Mouse (Mus musculus) erythroid progenitor cell, adult 5-6 weeks (primary cell): Measurements from ENCODE around the gene P2ry6. TPM values are rescaled to one million over a fixed set of nuclear protein-coding genes. Genes with fewer than 3 reads are reported as not detected.

Source experiments
- ATAC-seq: replicated peaks from 2 replicates; pipeline ENCODE4 v1.8.0; 2016; ENCODE audit warnings: moderate number of reproducible peaks, mild to moderate bottlenecking, moderate TSS enrichment, inconsistent platforms; ENCODE audit not compliant: poor library complexity, low FRiP score, severe bottlenecking
- total RNA-seq, 2 experiments: library from RNA; stranded (forward) in 1 of 2; stranded (reverse) in 1 of 2; fragments of 150-400 nt in 1 of 2; fragments of 186-747, 209-891 nt in 1 of 2; gene quantifications; 2 replicates each; pipeline versions ENCODE4 v1.2.3 to v1.2.4; 2015 to 2017; ENCODE audit warnings: low replicate concordance in 2 of 2

P2ry6 gene
- total RNA-seq (2015; ENCODE audit: low replicate concordance) (2.9 and 5.0 TPM in 2 replicates), total RNA-seq (2017; ENCODE audit: low replicate concordance) (0.64 and 1.7 TPM in 2 replicates)

GRCm38 (mm10) chr7:100974135-100974903 is at the start of gene P2ry6:
Gene P2ry6, minus strand, starts transcription at chr7:100974649.
- ATAC-seq: no peak

DNA sequence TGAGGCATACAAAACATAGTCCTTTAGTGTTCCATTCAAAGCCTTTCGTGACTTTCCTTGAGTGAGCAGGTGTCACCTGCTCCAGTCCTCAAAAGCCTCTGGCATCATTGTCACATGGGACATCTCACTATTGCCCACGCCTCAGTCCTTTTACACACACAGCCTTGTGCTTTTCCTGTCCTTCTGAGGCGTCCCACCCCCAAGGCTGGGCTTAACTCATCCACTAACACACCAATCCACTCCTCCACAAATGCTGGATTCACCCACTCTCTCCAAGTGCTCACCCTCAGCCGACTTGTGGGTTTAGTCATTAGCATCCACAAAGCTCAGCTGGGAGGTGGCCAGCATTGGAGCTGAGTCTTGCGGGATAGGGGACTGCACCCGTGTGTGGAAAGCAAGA is 43.0 kb upstream of the P2ry6 start:
- ATAC-seq: no peak

GRCm38 (mm10) chr7:101017021-101017461 is 42.6 kb upstream of the P2ry6 start:
- no peak for ATAC-seq

DNA sequence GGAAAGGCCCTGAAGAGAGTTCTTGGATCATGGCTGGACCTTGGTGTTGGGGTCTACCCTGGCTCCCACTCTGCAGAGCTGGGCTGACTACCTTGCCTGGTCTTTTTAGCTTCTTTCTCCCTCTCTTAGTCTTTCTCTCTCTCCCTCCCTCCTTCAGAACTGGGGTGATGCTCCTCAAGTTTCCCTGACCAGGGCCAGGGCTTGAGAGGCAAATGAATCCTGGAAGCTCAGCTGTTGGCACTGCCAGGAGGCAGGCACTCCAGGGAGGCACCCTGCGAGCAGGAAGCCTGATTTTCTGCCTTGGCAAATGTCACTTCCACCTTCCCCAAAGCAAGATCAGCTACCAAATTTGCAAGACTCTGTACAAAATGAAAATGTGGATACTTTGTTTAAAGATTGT is 40.5 kb upstream of the P2ry6 start:
- no peak for ATAC-seq

DNA sequence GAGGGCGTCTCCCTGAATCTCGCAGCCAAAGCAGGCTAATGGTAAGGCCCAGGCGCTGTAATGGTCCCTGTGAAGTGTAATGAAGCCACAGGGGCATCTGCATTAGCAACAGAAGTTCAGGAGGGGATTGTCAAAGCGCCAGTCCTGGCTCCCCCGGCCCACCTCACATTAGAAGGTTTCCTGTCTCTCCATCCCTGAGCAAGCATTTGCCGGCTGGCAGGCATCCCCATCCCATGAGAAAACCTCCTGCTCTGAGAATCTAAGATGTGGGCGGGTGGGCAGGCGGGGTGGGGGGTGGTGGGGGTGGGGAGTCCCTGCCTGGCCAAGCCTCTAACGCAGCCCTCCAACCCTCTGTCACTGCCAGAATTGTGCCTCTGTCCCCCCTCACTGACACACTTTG is 39.6 kb upstream of the P2ry6 start:
- ATAC-seq: no peak

DNA sequence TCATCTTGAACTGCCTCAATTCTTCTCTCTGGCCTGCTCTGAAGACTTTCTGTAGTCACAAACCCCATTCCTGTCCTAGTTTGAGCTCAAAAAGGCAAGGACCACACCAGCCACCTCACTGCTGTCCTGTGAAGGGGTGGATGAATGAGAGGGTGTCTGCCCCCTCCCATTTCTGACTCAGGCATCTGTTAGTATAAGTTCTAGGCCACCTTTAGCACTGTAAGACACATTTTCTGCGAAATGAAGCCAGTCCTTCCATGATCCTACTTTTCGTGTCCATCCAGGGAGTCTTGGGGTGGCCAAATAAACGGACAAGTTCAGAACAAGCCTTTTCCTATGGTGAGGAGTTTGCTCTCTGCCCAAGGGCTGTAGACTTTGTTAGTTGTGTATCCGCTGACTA is 38.1 kb upstream of the P2ry6 start, which contains the start of gene P2ry2:
P2ry2 (minus strand) TSS at position 326 of the 400 bp plus-strand sequence.
- no peak for ATAC-seq

DNA sequence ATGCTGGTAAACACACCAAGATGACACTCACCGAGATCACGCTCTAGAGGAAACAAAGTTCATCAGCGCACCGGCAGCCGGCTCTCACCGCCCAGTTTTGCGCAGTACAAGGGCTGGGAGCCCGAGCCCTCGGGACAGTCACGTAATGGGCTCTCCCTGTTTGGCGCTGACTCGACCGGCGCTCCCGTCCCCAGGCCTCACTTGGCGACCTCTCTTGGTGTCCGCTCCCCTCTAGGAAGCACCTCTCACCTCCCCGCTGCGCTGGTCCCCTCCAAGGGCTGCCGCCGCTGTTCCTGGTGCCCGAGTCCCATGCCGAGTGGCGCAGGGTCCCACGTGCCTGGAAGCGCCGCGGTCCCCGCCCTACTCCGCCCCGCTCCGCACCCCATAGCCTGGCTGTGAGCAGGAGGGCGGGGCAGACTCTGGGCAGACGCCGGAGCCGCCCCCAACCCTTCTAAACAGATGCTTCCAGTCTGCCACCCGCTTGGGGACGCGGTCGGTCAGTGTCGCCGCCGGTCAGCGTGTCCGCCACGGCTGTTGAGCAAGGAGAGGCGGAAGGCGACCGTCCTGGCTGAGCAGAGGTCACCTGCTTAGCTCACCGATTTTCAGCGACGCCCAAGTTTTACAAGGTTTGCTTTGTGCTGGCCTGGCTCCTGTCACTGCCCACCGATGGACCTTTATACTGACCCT is 37.4 kb upstream of the P2ry6 start:
- no peak for ATAC-seq

DNA sequence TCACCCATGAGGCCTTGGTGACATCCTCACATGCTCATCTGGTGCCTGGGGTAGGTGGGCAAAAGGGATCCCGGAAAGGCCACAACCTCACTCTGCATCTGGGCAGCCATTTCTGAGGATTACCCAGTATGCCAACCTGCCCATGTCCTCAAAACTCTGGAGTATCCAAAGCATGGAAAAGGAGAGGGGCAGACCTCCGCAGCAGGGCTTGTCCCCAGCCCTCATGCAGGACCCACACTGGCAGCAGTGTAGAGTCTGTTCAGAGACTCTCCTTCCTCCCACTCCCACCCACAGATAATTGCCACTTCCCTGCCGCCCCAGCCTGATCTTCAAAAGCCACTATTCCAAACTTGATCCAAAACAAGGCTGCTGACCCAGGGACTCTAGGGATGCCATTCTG is 36.3 kb upstream of the P2ry6 start:
- no peak for ATAC-seq

DNA sequence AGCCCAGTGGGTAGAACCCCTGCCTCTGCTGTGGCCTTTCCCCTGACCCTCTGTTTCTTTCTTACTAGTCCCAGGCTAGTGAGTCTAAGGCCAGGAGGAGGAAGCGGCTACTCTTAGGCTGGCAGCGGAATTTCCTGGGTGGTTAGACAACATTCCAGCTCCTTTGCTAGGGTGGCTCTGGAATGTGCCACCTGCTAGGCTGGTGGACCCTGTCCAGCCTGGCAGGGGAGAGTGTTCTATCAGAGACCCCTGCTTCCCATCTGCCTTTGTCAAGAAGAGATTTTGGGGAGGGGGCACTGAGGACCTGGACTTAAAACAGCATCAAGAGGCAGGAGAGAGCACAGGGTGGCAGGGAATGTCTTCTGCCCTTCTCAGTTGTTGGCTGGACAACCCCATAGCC is 31.8 kb upstream of the P2ry6 start:
- ATAC-seq: no peak

GRCm38 (mm10) chr7:101005119-101005518 is 30.7 kb upstream of the P2ry6 start:
- no peak for ATAC-seq

DNA sequence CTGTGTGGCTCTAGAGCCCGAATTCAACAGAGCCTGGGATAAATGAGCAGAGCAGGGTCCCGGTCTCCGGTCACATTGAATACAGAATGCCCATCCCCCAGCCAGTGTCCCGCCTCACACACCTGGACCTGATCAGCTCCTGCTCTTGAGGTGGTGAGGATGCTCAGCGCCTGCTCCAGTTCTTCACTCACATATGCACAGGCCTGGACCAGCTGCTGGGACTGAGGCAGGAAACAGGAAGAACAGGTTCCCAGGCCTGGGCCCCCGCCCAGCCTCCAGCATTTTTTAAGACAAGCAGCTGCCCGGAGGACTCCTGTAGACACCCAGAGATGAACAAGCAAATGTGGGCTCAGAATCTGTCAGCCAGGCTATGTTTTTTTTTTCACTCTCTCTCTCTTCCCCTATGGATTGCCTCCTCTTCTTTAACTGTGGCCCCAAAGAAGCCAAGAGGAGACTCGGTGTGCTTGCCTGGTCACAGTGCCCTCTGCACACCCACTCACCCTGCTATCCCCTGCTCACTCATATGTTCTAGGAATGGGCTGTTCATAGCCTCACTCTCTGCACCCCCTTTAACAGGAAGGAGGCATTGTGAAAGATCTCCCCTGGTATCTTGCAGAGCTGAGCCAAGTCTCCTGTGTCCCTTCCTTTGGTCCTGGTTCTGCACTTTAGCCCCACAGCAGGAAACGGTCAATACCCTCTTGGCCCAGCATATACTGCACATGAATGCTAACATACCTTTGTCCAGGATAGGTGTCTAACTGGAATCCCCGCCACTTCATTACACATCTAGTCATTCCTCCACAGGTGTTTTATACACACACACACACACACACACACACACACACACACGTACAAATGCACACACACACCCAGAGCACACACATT is 29.2 kb upstream of the P2ry6 start:
- ATAC-seq: no peak

DNA sequence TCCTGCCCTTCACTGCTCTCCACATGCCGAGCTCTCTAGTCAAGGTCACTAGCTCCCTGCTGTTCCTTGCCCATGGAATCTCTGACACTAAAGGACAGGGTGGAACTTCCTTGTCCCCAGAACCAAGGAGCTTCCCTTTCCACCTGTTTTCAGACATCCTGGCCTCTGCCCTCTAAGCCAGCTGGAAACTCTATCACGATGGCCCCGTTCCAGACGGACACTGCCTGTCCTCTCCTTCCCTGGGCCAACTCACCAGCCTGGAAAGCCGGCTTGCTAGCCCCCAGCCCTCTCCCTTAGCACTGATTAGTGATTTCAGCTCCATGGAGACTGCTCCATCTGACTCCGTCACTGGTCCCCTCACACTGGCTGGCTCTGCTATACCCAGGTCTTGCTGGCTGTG is 27.8 kb upstream of the P2ry6 start:
- no peak for ATAC-seq

DNA sequence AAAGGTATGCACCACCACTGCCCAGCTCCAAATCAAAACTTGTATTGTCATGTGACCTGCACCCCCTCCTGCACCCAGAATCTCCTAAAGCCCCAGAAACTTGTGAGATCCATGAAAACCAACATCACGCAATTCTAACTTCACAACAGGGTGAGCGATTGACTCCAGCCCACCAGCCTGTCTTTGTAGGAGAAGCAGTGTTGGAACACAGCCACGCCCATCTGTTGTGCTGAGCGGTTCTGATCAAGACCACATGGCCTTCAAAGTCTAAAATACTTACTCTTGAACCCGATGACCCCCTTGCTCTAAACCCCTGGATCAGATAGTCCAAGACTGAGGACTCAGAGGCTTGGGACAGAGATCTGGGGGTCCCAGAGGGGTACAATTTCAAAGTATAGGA is 25.2 kb upstream of the P2ry6 start:
- ATAC-seq: no peak

GRCm38 (mm10) chr7:100998578-100998960 is 24.1 kb upstream of the P2ry6 start:
- ATAC-seq: no peak

DNA sequence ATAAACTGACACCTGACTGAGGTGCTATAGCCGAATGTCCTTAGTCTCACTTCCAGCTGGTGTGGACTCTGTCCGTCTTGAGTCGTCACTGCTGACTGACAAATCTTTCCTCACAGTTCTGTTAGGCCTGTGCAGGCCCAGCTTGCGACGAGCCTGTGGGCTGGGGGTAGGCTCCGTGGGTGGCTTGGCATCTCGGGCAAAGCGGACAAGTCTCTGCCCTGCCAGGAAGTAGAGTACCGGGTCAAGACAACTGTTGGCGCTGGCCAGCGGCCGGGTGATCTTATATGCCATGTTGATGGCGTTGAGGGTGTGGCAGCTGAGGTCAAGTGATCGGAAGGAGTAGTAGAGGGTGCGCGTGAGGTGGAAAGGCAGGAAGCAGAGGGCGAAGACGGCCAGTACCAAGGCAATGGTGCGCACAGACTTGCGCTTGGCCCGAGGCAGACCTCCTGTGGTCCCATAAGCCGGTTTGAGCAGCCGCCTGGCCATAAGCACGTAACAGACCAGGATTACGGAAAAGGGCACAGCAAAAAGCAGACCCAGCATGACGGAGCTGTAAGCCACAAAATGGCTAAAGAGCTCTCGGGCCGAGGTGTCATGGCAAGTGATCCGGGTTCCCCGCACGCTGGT is 23.6 kb upstream of the P2ry6 start:
- ATAC-seq: no peak

DNA sequence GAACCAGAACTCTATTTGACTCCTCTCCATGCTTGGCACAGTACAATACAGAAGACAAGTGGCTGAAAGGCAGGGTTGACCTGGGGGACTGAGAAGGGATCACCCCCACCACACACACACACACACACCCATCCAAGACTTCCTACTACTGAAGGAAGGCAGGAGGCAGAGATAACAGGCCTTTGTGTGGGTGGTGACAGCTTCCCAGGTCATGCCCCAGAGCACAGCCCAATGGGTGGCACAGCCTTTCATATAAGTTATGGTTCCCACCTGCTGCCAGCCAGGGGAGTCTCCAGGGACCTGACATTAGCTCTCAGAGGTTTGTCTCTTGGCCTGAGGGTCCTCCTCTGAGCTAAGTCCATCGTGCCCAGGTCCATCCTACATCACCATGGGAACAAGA is 22.8 kb upstream of the P2ry6 start:
- no peak for ATAC-seq

- ATAC-seq: no peak
Measured at GRCm38 (mm10) chr7:100995951-100996350, 21.5 kb upstream of the P2ry6 start.

- ATAC-seq: no peak
Measured at GRCm38 (mm10) chr7:100995260-100995864, 20.9 kb upstream of the P2ry6 start.

DNA sequence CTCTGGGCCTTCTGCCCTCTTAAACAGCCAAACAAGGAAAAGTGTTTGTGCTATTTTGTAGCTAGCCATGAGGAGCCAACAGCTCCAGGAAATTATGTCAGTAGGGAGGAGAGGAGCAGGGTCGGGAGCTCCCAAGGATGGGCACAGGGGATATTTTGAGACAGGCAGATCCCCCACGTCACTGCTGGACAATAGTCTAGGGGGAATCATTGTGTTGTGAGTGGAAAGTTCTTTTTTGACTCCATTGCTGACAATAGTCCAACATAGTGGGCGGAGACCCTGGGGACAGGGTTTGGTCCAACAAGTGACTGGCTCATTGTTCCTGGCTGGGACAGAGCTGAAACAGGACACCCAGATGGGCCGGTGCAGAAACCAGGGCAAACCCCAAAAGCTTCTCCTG is 18.7 kb upstream of the P2ry6 start:
- no peak for ATAC-seq
